Mouse (Mus musculus): ENCODE results near the gene Vegfd.

- no peak for TF ChIP-seq CTCF (IDR thresholded peaks at IDR 0.05; ENCODE audit: borderline replicate concordance, insufficient read depth, low read depth, low read length)
- TF ChIP-seq POLR2A (IDR thresholded peaks at IDR 0.05; ENCODE audit: borderline replicate concordance, insufficient read depth, low read length) = no peak
Observed at GRCm38 (mm10) chrX:164446106-164446551, 73.0 kb downstream of the Vegfd start.
